Mouse (Mus musculus) left cerebral cortex, adult 11 months (tissue): ENCODE measurements around the gene Pigw.
A peak's percentile ranks its signal among the peaks of the same experiment; 100 is the strongest.

ENCODE experiments used
- DNase-seq: peaks from one replicate; pipeline ENCODE4 v3.0.0; 2022; ENCODE audit warnings: low spot score

Gene Pigw

DNA sequence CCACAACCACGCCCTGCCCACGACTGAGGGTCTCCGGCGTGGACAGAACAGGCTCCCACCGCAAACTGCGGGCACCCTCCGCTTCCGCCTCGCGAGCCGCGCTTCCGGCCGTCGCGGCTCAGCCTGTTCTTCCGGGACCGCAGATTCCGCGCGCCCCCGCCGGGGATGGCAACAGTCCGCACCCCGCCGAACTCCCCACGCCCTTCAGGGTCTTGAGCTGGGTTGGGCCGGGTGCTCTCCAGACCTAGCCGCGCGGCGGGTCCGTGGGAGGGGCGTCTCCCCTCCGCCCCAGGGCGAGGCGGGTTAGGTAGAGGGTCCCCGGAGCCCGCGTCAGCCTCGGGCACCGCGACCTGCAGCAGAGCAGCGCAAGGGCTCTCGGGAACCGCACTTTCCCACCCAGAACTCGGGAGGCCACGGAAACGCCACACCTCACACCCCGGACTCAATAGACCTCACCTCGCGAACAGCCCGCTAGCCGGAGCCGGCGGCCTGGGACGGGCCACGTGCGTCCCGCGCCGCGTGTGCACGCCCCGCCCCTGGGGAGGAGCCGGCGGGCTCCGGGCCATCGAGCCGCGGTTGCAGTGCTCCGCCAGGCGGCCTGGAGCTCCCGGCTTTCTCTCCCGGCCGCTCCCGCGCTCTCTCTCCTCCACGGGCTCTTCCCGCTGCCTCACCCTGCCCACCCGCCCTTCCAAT lies at the start of gene Pigw, which contains the start of gene Myo19:
Gene Pigw, minus strand, starts transcription at position 514 of the 693 bp plus-strand sequence.
Gene Myo19, plus strand, starts transcription at position 377 of the 693 bp plus-strand sequence.
- peak; percentile 59 for DNase-seq

DNA sequence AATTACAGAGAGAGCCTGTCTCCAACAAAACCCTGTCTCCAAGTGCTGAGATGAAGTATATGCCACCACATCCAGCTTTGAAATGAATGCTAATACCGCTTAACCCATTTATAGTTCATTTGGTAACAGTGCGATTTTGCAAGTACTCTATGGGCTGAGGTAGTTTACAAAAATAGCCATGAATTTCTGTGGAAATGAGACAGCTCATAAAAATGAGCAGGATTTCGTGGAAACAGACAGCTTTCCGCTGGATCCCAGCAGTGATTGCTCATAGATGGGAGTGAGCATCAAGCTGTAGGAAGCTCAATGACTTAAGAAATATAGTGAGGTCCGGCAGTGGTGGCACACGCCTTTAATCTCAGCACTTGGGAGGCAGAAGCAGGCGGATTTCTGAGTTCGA lies 40.9 kb upstream of the Pigw start:
- no peak for DNase-seq

DNA sequence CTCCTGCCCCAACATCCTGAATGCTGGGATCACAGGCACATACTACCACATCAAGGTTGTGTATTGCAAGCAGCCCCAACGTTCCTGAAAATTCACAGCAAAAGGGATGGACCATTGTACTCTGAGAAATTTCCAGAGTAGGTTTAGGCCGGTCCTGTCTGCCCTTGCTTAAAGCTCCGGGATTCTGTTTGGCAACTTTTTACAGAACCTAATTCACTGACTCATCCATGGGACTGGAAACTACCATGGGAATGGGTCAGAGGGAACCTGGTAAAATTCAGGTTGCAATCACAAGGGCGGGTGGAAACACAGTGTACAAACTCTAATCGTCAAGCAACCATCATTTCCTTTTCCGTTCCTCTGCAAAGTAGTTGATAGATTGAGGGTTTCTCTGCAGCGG lies 39.9 kb upstream of the Pigw start:
- no peak for DNase-seq

DNA sequence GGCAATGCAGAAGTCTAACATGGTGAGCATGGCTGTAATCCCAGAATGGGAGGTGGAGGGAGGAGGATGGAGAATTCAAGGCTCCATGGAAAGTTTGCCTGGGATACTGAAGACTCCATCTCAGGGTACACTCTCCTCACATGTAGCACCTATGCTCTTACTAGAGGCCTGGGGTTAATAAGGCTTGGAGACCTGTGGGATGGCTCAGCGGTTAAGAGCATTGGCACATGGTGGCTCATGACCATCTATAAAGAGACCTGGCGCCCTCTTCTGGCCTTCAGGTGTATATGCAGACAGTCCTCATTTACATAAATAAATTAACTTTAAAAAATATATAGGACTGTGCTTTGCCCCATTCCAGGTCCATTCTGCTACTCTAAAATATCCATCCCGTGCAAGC lies 39.2 kb upstream of the Pigw start:
- DNase-seq = no peak

DNA sequence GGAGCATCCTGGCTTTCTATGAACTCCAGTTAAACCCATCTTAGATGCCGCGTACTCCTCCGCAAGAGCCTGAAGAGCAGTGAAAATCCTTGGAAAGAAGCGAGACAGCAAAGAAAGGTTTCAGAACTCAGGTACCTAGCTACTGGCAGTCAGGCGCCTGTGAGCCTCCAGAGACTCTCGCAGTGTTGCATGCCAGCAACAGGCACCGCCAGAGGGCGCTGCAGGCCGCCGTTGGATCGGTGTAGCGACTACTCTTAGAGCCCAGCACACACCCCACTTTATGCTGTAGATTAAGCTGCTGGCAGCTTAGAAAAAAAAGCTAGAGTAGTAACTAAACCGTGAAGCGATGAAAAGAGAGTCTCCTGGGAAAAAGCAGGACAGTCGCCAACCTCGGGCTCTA lies 38.3 kb upstream of the Pigw start:
- peak; percentile 51 for DNase-seq

DNA sequence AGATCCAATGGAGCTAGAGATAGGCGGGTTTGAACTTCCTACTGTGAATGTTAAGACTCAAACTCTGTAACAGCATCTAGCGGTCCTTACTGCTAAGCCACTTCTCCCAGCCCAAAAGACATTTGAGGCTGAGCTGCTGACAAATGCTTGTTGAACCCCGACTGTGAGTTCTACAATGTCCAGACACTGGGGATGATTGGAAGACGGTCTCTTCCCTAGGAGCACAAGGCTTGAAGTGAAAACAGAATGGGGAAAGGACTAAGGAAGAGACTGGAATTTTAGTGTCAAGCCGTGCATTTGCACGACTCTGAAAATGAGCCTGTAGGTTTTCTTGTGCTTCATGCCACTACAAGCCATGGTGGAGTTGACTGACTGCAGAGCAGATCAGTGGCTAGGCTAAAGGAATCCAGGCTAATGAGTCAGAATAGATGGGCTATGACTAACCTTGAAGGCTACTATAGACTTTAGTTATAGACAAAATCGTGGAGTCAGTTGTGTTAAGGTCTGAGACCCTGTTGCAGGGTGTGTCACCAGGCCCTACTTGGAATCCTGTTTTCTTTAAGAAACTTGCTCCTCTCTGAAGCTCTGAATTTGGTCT lies 36.7 kb upstream of the Pigw start:
- DNase-seq = no peak

DNA sequence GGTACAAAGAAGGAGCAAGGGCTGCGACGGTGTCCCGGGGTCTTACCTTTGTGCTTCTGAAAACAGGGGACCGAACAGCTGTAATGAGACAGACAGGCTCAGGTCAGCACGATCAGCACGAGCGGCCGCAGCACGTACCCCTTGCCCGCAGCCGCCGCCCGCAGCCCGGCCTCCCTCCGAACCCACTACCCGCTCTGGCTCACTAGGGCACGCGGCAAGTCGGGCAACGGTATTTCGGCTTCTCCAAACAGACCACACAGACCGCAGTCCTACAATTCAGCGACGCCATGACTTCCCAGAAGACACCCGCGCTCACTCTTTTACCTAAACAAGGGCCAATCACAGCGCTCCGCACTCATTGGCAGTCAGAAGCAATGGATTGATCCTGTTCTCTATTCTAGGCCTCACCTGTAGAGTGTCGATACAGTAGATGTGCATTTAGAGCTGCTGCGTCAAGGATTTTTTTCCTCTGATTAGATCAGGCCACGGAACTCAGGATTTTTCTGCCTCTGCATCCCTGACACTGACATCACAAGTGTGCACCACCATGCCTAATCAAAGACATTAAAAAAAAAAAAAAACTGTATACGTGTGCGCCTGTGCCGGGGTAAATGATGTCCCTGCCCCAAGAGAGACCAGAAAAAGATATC lies 36.1 kb upstream of the Pigw start, which contains the start of gene Znhit3:
Gene Znhit3, minus strand, starts transcription at position 314 of the 650 bp plus-strand sequence.
- peak; percentile 88 for DNase-seq

DNA sequence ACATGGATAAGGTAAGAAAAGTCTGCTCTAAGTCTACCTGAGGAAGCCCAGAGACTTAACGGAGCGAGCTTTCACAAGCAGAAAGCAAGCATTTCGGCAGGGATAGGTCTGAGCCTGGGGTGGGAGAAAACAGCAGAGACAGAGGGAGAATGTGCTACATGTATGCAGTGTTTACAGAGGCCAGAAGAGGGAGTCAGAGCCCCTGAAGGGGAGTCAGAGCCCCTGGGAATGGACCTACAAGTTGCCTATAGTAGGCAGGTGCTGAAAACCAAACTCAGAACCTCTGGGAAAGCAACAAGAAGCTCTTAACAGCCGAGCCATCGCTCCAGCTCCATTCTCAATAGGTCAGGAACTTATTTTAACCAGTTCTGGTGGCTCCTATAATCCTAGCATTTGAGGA lies 34.6 kb upstream of the Pigw start:
- DNase-seq = no peak

DNA sequence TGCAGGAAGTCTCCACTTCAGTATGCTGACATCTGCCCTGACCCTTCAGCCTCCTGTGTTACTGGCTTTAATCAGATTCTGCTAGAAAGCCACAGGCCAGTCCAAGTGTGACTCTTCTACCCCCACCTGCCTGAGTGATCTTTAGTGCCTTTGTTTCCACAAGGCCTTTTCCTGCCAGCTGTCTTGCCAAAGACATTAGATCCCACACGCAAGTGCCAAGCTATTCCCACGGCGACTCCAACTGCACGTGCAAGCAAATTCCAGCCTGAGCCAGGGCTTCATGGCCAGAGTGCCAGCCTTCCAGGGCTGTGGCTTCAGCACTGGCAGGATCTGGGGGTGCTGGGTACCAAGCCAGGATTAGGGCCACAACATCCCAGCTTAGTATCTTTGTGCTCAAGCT lies 30.3 kb upstream of the Pigw start:
- DNase-seq = no peak

DNA sequence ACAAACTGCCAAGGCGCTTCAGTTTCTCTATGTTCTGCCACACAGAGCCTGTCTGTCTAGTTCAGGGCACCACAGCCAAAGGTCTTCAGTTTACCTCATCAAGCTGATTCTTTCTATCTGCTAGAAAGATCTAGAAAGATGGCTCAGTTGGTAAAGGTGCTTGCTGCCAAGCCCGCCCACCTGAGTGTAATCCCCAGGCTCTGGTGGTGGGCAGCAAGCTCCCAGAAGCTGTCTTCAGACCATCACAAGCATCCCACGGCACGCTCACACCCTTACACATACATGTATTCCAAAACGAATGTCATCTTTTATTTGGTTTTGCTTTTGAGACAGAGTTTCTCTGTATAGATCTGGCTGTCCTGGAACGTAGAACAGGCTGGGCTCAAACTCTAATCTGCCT lies 28.4 kb upstream of the Pigw start:
- no peak for DNase-seq

DNA sequence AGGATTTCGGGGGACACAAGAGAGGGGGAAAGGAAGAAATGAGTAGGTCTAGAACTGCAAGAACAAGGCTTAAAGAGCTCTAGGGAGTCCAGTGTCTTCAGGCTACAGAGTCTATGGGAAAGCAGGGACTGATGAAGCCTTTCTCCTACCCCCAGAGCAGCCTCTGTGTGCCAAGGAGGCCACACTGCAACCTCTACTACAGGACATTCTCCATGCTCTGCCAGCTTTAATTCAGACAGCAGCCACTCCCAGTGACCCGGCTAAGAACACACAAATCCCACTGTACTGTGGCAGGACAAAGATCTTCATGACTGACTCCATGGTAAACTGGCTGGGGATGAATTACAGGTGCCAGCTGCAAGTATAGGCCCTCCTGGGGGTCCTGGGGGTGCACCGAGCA lies 27.0 kb upstream of the Pigw start:
- no peak for DNase-seq

DNA sequence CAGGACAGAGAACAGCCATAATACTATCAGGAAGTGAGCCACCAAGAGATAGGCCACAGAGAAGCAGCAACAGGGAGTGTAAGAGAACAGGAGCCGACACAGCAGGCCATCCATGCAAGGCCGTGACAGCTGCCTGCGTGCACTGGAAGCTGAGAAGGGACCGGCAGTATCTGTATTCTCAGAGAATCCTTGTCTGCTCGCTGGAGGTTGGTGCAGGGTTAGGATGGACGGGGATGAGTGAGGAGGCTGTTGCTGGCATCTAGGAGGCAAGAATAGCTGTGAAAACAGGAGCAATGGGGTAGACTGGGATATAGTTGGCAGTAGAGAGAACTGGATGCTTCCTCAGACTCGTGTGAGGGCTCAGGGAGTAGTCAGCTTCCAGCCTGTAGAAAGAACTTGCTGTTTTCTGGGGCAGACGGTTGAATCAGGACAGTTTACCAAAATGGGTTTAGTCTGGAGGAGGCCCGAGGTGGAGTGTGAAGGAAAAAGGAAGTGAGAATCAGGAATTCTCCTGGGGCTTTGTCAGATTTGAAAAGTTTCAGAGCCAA lies 24.6 kb upstream of the Pigw start:
- peak; percentile 19 for DNase-seq

DNA sequence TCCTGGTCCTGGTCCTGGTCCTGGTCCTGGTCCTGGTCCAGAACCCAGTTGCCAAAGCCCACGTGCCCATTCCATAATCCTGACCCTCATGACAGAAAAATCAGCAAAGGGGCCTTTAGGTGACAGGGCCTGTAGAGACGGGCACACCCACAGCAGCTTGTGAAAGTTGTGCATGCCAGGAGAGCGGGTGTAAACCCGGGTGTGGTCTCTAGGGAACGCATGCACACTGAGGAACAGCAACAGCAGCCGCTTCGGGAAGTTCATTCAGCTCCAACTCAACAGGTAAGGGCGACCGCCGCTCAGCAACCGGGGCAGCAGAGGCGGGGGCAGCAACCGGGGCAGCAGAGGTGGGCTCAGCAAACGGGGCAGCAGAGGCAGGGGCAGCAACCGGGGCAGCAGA lies 13.0 kb upstream of the Pigw start:
- no peak for DNase-seq

DNA sequence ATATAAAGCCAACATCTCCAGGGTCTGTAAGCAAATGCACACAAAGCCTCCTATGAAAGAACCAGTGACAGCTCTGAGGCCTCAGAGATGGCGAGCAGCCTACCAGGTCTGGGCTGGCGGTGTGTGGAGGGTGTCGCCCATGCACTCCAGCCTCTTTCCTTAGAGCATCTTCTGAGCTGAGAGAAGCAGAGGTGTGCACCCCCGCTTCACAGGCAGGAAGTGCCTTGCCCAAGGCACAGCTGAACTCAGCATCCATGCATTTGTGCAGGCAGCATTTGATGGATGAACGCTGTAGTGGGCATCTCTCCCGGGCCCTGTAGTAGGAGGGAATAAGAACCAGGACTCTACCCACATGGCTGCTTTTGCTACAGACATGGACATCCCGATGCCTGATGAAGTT lies 11.6 kb upstream of the Pigw start:
- DNase-seq = no peak

DNA sequence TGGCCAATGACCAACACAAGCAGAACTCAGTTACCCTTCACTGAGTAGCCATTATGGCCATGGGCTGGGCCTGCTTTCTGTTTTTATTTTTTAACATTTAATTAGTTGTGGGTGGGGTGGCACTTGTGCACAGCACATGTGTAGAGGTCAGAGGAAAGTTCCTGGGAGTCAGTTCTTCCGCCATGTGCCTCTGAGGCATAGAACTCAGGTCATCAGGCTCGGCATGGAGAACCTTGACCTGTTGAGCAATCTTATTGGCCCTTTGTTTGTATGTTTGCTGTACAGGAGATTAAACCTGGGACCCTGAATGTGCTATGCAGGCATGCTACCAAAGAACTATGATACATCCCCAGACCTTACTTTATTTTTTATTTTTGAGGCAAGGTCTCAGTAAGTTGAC lies 9.4 kb upstream of the Pigw start:
- DNase-seq = no peak

DNA sequence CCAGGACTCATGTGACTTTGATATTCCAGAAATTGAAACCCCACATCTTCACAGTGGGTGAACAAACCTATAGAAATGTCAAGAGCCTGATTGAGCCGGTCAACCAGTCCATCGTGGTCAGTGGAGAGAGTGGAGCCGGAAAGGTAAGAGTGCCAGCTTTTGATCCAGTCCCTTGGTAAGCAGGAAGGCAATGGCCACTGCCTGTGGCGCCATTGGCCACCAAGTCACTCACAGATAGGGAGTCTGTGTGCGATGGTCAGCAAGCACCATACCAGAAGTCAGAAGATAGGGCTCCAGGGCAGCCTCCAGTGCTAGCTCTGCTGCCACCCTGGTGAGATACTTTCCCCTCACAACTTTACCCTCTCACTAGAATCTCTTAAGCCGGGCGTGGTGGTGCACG lies 7.9 kb upstream of the Pigw start:
- no peak for DNase-seq

DNA sequence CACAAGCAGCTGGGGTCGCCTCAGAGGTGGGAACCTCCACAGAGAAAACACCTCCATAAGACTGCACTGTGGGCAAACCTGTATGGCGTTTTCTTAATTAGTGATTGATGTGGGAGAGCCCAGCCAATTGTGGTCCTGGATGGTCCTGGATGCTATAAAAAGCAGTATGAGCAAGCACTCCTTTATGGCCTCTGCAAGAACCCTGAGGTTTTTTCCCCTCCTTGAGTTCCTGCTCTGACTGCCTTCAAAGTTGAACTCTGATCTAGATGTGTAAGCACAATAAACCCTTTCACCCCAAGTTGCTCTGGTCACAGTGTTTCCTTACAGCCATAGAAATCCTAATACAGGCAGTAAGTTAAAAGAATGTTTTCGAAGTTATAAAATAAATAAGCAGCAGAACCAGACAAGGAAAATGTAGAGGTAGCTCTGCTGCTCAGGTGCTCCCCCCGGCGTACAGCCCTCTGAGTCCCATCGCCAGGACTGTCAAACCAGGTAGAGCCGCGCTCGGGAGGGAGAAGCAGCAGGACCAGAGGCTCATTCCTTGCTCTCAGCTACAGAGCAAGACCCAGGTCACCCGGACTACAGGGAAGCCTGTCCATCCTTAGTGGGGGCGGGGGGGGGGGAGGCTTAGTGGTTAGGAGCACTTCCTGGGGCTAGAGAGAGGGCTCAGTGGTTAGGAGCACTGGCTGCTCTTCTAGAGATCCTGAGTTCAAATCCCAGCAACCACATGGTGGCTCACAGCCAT lies 6.9 kb upstream of the Pigw start:
- no peak for DNase-seq

DNA sequence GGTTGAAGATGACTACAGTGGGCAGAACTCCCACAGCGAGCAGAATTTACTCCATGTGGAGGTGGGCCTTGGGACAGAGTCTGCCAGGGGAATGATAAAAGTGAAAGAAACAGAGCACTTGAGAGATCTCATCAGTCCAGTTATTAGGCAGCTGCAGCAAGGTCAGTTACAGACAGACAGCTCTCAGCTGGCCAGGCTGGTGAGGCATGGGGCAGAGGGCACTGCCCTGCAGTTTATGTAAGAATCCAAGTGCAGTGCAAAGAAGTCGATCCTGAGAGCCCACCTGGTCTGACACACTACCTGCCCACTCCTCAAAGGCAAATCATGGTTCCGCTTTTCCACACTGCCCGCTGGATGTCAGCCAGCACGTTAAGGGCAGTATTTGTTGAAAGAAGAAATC lies 6.2 kb upstream of the Pigw start:
- no peak for DNase-seq

DNA sequence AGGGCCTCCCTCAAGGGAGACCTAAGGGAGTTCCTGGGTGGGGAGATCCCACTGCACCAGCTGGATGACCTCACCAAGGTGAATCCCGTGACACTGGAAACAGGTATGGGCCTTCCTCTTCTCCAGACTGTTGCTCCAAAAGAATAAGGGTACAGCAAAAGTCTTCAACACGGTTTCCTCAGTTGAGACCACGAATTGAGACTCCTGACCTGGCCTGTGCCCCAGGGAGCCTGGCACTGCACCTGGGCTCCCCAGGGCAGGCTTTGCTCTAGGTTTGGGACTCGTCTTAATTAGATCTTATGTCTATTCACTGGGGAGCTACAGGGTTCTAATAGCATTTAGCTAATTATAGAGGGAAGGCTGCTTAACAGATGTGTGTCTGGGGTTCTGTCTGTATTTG lies 5.2 kb upstream of the Pigw start:
- DNase-seq = no peak

DNA sequence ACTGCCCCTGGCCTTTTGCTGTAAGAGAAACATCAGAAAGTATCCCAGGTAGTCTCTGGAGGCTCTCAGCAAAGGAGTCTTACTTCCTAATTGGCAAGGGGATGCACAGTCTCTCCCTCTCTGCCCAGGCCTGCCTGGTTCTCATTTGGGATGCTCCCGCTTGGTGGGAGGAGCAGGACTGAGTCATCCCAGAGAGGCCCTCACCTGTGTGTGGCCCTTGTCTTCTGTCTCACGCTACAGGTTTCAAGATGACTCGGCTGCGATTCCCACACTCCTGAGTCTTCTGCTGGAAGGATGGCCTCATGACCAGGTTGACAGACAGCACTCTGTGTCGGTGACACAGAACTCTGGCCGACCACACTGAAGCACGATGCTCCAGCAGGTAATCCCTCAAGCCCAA lies 2.3 kb upstream of the Pigw start:
- no peak for DNase-seq

DNA sequence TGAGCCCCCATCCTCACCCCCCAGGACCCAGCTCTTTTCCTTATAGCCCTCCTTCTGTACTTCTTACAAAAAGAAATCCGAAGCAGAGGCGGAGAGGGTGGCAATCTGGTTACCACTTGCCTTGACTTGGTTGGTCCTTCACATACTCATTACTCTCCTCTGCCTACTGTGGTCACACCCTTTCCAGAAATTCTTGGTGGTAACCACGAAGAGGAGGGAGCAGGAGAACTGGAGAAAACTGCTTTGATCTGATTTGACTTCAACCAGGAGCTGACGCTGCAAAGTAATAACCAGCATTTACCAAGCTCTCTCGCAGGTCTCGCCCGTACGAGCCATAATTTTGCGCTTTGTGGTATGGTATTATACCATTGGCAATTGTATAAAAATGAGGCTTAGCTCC lies 886 bp upstream of the Pigw start:
- no peak for DNase-seq

DNA sequence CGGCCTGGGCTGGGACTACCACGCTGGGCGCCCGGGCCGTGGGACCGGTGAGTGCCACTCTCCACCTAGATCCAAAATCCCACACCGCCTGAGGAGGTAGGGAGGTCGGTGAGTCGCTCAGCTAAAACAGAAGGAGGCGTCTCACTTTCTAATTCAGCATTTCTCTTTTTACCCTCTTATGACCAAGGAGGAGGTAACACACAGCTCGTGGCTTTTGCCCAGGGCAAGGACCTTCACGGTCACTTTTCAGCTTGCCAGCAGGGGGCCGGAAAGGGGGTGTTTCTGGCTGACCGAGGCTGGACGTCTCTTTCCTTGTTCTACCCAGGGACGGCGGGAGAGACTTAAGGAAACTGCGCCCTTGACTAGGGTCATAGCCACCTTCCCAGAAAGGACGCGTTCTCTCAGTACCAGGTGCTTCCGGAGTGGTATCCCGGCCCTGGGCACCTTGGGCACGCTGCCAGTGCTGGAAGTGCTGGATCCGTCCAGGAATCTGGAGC lies 428 bp upstream of the Pigw start:
- DNase-seq = no peak
